Mouse (Mus musculus): ENCODE measurements around the gene Slc2a1. TPM values are rescaled to one million over a fixed set of nuclear protein-coding genes. Genes with fewer than 3 reads are reported as not detected.

The Slc2a1 gene
- polyA plus RNA-seq, 1 experiment from 2014 or later: 89.5 TPM

DNA sequence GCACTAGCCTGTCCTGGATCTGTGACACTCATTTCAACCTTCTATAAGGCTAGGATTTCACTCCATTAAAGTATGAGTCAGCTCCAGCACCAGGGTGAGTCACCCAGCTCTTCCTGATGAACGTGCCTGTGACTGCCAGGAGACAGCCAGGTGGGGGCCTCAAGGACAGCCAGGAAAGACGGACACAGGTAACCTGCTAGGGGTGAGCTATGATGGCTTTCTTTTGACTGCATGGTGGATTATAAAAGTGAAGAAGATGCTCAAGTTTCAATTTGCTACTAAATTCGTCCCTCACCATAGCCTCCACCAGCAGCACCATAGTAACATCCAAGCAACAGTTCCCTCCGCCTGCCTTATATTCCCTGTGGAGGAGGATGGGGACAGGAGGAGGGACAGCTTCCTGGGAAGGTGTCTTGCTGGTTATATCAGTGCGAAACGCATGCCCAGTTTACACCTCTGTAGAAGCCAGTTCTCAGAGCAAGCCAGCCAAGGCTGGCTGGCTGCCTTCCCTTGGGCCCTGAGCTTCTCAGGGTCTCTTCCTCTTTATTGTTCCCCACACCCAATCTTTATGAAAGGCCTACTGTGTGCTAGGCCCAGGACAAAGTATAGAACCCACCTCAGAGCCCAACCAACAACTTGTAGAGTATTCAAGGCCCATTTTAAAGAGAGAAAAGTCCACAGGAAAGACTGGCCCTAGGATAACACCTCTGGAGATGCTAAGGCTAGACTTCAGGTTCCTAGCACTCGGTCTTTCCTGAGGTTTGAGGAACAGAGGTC, 6.0 kb upstream of the Slc2a1 start:
- Histone ChIP-seq H3K36me3 (no peaks in the 10 kb centered on the region), H3K9me3 (no peaks in the 10 kb centered on the region), H3K9ac (replicated peaks) (no peak overlapping the region), H3K4me1 (peaks cover 24% of the 10 kb centered on the region), H3K4me2 (replicated peaks) (no peak overlapping the region), H3K27me3 (no peaks in the 10 kb centered on the region), H3K27ac (replicated peaks) (no peak overlapping the region), H3K4me3 (no peak overlapping the region)
- no peak for ATAC-seq (replicated peaks)
- 80% methylated on average over 7 of the region's 7 CpGs for WGBS

- H3K4me2 ChIP-seq (replicated peaks): no peak overlapping the region
- 31% methylated on average over 4 of the region's 4 CpGs for WGBS
Observed at GRCm38 (mm10) chr4:119104847-119105246, 3.7 kb upstream of the Slc2a1 start.

GRCm38 (mm10) chr4:119105704-119106103, 2.8 kb upstream of the Slc2a1 start:
- Histone ChIP-seq H3K27ac (replicated peaks) (no peak overlapping the region), H3K4me2 (replicated peaks) (peak overlapping the region; percentile 70), H3K27me3 (no peaks in the 10 kb centered on the region), H3K9me3 (no peaks in the 10 kb centered on the region), H3K4me1 (peaks cover 30% of the 10 kb centered on the region), H3K36me3 (no peaks in the 10 kb centered on the region), H3K4me3 (peak overlapping the region; percentile 37), H3K9ac (replicated peaks) (peak overlapping the region; percentile 50)
- no peak for ATAC-seq (replicated peaks)
- under 1% methylated on average over 18 of the region's 18 CpGs for WGBS

More at GRCm38 (mm10) chr4:119104847-119105246, 3.7 kb upstream of the Slc2a1 start:
- no peak for ATAC-seq (replicated peaks)
- Histone ChIP-seq H3K36me3 (no peaks in the 10 kb centered on the region), H3K27ac (replicated peaks) (no peak overlapping the region), H3K4me3 (no peak overlapping the region), H3K9me3 (no peaks in the 10 kb centered on the region), H3K9ac (replicated peaks) (no peak overlapping the region), H3K27me3 (no peaks in the 10 kb centered on the region), H3K4me1 (peaks cover 22% of the 10 kb centered on the region)

GRCm38 (mm10) chr4:119107867-119108266, 644 bp upstream of the Slc2a1 start:
- 67% methylated on average over 2 of the region's 2 CpGs for WGBS
- H3K4me1 ChIP-seq: peaks cover 46% of the 10 kb centered on the region

DNA sequence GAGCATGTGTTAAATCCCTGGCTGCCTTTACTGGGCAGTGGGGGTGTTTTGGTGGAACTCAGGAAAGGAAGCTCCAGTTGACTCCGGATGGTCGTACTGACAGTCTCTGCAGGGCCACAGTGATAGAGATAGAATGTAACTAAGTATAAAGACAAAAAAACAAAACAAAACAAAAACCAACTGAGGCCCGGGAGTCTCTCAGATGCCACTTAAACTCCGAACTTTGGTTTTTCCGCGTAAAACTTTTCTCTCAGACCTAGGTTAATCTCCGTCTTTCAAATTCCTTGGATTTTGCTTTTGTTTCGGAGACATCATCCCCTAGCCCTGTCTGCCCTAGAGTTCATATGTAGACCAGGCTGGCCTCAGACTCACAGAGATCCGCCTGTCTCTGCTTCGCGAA, 1.1 kb downstream of the Slc2a1 start:
- Histone ChIP-seq H3K9ac (replicated peaks) (peak overlapping the region; percentile 63), H3K36me3 (no peaks in the 10 kb centered on the region), H3K4me2 (replicated peaks) (peak overlapping the region; percentile 71), H3K27ac (replicated peaks) (0 out of 2 replicates have a peak overlapping the region, but pooled peaks have one; percentile 92), H3K4me1 (peaks cover 46% of the 10 kb centered on the region), H3K4me3 (peak overlapping the region; percentile 66), H3K27me3 (no peaks in the 10 kb centered on the region), H3K9me3 (no peaks in the 10 kb centered on the region)
- ATAC-seq (replicated peaks): no peak
- WGBS: 5% methylated on average over 11 of the region's 11 CpGs

More at GRCm38 (mm10) chr4:119107867-119108266, 644 bp upstream of the Slc2a1 start:
- peak overlapping the region; percentile 71 for H3K4me2 ChIP-seq (replicated peaks)
- H3K27me3 ChIP-seq: no peaks in the 10 kb centered on the region
- no peak for ATAC-seq (replicated peaks)
- no peak overlapping the region for H3K27ac ChIP-seq (replicated peaks)
- no peaks in the 10 kb centered on the region for H3K36me3 ChIP-seq
- peak overlapping the region; percentile 66 for H3K4me3 ChIP-seq
- H3K9ac ChIP-seq (replicated peaks): no peak overlapping the region
- H3K9me3 ChIP-seq: no peaks in the 10 kb centered on the region

- Histone ChIP-seq H3K9me3 (no peaks in the 10 kb centered on the region), H3K36me3 (no peaks in the 10 kb centered on the region), H3K4me2 (replicated peaks) (peak overlapping the region; percentile 71), H3K27ac (replicated peaks) (no peak overlapping the region), H3K4me3 (peak overlapping the region; percentile 66), H3K9ac (replicated peaks) (no peak overlapping the region), H3K4me1 (peaks cover 41% of the 10 kb centered on the region), H3K27me3 (no peaks in the 10 kb centered on the region)
- ATAC-seq (replicated peaks): no peak
- WGBS: 5% methylated on average over 5 of the region's 5 CpGs
Observed at GRCm38 (mm10) chr4:119110512-119110911, 2.0 kb downstream of the Slc2a1 start.

GRCm38 (mm10) chr4:119111410-119111809, 2.9 kb downstream of the Slc2a1 start:
- Histone ChIP-seq H3K36me3 (no peaks in the 10 kb centered on the region), H3K4me3 (no peak overlapping the region), H3K4me2 (replicated peaks) (no peak overlapping the region), H3K27ac (replicated peaks) (no peak overlapping the region), H3K9me3 (no peaks in the 10 kb centered on the region), H3K9ac (replicated peaks) (no peak overlapping the region), H3K4me1 (peaks cover 32% of the 10 kb centered on the region), H3K27me3 (no peaks in the 10 kb centered on the region)
- WGBS: 59% methylated on average over 5 of the region's 5 CpGs
- no peak for ATAC-seq (replicated peaks)

- Histone ChIP-seq H3K27me3 (no peaks in the 10 kb centered on the region), H3K27ac (replicated peaks) (peak overlapping the region; percentile 35; the same call in 1 of the 2 replicates), H3K4me2 (replicated peaks) (no peak overlapping the region), H3K9me3 (no peaks in the 10 kb centered on the region), H3K4me1 (peaks cover 29% of the 10 kb centered on the region), H3K4me3 (no peak overlapping the region), H3K36me3 (no peaks in the 10 kb centered on the region), H3K9ac (replicated peaks) (no peak overlapping the region)
- WGBS: 14% methylated on average over 2 of the region's 2 CpGs
- ATAC-seq (replicated peaks): no peak
Observed at GRCm38 (mm10) chr4:119112256-119112885, 3.9 kb downstream of the Slc2a1 start.

DNA sequence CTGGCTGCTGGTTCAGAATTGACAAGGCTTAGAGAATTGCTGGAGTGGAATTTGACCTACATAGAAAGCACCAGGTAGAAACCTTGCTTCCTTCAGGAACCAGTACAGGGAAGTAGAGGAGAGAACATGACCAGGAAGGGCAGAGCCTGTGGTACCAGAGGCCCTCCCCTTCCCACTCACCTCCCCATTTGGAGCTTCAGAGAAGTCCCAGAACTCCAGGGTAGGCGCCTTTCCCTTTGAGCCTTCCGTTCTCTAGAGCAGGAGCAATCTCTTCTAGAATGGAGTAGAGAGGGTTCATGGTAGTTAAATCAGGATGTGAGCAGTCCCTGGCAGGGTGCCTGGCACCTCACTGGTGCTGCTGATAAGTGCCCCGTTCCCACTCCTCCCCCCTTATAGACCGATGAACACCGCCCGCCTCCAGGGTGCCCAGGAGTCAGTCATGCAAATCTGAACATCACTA, 7.1 kb downstream of the Slc2a1 start:
- H3K36me3 ChIP-seq: peaks cover 3% of the 10 kb centered on the region; the same call in 1 of the 2 replicates
- 53% methylated on average over 6 of the region's 6 CpGs for WGBS
- no peak for ATAC-seq (replicated peaks)

DNA sequence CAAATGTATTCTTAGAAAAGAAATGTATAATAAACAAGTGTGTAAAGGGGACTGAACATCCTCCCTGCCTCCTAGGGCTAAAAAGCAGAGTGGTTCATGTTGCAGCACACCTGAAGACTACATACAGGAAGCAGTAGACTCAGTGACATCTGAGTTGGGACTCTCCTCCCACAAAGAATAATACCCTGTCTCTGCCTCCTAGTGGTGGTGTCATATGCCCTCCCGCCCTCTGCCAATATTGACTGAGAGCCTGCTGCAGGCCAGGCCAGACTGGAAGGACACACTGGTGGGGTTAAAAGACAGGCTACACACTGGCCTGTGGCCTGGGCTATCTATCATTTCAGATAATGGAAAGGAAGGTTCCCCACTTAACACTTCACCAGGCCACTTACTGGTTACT, 7.8 kb downstream of the Slc2a1 start:
- Histone ChIP-seq H3K27me3 (no peaks in the 10 kb centered on the region), H3K4me1 (0 out of 2 replicates have a peak, but pooled peaks cover 12% of the 10 kb centered on the region), H3K9ac (replicated peaks) (no peak overlapping the region), H3K36me3 (peaks cover 9% of the 10 kb centered on the region; the same call in 1 of the 2 replicates), H3K4me2 (replicated peaks) (no peak overlapping the region), H3K9me3 (no peaks in the 10 kb centered on the region), H3K27ac (replicated peaks) (no peak overlapping the region), H3K4me3 (no peak overlapping the region)
- WGBS: 88% methylated on average over 1 of the region's 1 CpGs
- ATAC-seq (replicated peaks): no peak

More for the DNA sequence above, 7.1 kb downstream of the Slc2a1 start:
- Histone ChIP-seq H3K9me3 (no peaks in the 10 kb centered on the region), H3K9ac (replicated peaks) (no peak overlapping the region), H3K4me1 (peaks cover 17% of the 10 kb centered on the region), H3K4me2 (replicated peaks) (no peak overlapping the region), H3K4me3 (no peak overlapping the region), H3K27me3 (no peaks in the 10 kb centered on the region), H3K27ac (replicated peaks) (no peak overlapping the region)

GRCm38 (mm10) chr4:119117571-119117970, 9.1 kb downstream of the Slc2a1 start:
- no peaks in the 10 kb centered on the region for H3K4me1 ChIP-seq
- no peaks in the 10 kb centered on the region for H3K9me3 ChIP-seq
- no peak overlapping the region for H3K4me2 ChIP-seq (replicated peaks)
- no peak for ATAC-seq (replicated peaks)
- 70% methylated on average over 5 of the region's 5 CpGs for WGBS
- H3K9ac ChIP-seq (replicated peaks): no peak overlapping the region
- H3K27me3 ChIP-seq: no peaks in the 10 kb centered on the region
- H3K27ac ChIP-seq (replicated peaks): no peak overlapping the region
- H3K4me3 ChIP-seq: no peak overlapping the region
- H3K36me3 ChIP-seq: peaks cover 9% of the 10 kb centered on the region; the same call in 1 of the 2 replicates

DNA sequence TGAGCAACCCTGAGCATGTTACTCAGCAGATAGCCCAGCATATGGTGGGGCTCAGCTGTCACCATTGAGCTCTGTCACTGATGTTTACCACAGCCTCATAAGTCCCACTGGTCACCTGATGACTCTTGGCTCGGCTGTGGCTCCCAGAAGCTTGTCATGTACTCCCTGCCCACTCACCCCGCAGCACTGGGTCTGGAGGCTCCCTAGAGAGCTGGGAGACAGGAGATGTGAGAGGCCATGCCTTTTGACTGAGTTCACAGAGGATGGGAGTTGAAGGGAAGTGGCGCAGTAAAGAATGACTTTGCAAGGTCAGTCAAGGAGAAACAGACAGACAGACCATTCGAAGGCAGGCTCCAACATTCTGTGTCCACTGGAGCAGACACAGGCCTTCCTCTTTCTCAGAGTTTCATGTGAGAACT, 10.2 kb downstream of the Slc2a1 start:
- H3K9ac ChIP-seq (replicated peaks): no peak overlapping the region
- no peak overlapping the region for H3K4me3 ChIP-seq
- H3K4me1 ChIP-seq: no peaks in the 10 kb centered on the region
- no peaks in the 10 kb centered on the region for H3K27me3 ChIP-seq
- peaks cover 9% of the 10 kb centered on the region; the same call in 1 of the 2 replicates for H3K36me3 ChIP-seq
- H3K9me3 ChIP-seq: no peaks in the 10 kb centered on the region
- no peak overlapping the region for H3K4me2 ChIP-seq (replicated peaks)
- H3K27ac ChIP-seq (replicated peaks): no peak overlapping the region
- WGBS: 69% methylated on average over 4 of the region's 4 CpGs
- no peak for ATAC-seq (replicated peaks)
